Mouse (Mus musculus): ENCODE measurements around the gene Fbxo4.
A peak's percentile ranks its signal among the peaks of the same experiment; 100 is the strongest.

Gene Fbxo4

DNA sequence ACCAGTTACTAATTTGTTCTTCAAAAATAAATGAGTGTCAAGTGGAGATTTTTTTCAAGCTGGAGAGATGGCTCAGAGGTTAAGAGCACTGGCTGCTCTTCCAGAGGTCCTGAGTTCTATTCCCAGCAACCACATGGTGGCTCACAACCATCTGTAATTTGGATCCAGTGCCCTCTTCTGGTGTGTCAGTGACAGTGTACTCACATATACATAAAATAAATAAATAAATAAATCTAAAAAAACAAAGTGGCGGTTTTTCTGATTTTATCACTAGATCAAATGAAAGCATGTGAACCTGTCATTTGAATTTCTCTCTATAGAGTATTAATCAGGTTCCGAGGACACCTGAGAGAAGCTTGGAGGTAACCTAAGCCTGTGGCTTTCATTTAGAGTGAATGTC lies 1.1 kb downstream of the Fbxo4 start:
- DNase-seq, result no peak

DNA sequence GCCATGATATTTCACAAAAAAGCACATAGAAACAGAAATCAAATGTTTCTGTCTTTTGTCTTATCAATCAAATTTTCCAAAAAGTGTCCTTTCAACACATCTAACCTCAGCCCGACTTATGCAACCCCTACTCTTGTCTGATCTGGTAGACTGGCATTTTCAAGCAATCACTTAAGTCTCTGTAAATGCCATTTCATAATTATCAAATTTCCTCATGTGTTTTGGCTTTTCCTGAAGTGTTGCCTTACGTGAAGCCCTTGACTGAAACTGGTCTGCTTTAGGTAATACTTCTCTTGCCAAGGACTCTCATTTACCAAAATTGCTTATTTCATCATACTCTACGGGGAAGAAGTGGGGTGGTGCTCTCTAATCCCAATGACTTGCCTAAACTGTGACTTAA lies 6.1 kb downstream of the Fbxo4 start:
- no peak for DNase-seq

DNA sequence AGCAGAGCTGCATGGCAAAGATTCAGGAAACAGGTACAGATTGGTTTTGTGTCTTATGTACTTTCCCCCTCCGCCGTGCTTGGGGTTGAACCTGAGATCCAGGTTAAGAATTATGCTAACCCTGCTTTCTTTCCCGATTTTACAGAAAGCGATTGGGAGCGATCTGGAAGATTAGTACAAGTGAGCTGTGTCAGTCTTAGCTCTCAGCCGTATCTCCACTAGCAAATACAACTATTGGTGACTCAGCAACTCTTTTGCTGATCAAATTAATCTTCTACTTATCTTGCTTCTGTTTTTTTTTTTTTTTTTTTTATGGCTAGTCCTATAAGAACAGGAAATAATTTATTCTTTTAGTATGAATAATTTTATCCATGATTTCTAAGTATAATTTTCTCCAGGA lies 9.2 kb downstream of the Fbxo4 start:
- no peak for DNase-seq

DNA sequence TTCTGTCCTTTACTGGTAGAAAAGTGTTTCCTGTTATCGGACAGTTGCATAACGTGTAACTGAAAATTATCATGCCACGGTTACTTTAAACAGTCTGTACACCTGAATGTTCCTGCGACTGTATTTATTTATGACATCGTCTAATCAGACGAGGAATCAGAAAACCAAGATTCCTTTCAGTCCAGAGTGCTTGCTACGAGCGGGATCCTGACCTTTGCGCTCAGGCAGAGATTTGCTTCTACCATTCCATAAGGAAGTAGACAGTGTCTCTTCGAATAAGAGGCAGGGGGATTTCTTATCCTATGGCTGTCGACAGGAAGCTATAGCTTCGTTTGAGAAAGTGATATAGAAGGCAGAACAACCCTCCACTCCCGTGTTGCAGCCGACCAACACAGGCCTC lies 9.6 kb downstream of the Fbxo4 start:
- DNase-seq, result no peak

DNA sequence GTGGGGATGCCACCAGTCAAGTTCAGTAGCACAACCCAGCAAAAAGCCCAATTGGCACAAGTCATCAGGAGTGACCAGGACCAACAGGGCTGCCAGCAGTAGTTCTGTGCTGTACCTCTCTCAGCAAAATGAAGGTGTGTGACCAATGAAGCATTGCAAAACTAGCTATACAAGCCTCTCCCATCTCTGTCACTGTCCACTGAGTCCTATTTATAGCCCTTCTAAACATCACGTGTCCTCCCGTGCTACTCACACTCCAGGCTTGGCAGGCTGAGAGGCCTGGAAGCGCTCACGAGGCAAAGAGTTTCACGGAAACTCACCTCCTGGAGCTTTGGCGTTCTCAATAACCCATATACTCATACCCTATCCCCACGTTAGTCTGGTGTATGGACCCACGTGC lies 17.1 kb downstream of the Fbxo4 start:
- no peak for DNase-seq

DNA sequence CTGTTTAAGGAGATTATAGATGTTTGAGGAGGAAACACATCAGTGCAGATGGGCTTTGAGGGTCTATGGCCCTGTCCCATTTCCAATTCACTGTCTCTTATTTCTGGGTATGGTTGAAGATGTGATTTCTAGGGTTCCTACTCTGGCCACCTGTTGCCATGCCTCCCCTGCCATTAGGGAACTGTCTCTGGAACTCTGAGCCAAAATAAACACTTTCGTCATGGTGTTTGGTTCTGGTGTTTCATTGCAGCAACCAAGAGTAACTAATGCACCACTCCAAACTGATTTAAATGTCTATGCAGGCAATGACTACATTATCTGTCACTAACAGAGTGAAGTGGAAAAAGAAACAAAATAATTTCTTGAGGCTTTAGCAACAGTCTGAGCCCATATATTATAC lies 19.3 kb downstream of the Fbxo4 start:
- DNase-seq, result no peak

DNA sequence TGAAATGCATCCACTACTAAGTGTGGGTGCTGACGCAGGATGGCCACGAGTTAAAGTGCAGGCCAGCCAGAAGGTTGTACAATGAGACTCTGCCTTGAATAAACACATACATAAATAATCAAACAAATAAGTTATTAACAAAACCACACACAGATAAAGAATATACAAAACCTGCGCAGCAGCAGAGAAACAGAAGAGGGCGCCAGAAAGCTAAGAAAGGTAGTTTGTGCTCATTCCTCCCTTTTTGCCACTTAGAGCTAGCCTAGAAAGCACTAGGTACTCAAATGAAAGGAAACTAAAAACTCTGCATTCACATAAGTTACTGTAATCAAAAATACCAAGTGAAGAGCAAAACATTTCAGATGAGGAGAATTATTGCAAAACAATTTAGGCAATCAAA lies 21.4 kb downstream of the Fbxo4 start:
- DNase-seq, result peak; percentile 36

DNA sequence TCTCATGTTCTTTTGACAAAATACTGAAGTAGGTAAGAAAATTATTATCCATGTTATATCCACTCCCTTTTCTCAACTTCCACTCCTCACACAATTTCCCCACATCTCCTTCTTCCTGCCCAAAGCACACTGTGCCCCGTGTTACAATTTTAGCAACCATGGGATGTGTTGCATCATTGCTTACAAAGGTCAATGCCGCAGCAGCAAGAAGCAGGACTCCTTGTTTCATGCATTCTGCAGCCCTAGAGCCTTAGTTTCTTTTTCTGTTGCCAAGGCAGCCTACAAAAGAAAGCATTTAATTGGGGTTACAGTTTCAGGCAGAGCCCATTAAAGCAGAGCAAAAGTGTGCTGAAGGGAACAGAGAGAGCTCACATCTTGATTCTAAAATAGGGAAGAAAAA lies 24.4 kb downstream of the Fbxo4 start:
- no peak for DNase-seq

DNA sequence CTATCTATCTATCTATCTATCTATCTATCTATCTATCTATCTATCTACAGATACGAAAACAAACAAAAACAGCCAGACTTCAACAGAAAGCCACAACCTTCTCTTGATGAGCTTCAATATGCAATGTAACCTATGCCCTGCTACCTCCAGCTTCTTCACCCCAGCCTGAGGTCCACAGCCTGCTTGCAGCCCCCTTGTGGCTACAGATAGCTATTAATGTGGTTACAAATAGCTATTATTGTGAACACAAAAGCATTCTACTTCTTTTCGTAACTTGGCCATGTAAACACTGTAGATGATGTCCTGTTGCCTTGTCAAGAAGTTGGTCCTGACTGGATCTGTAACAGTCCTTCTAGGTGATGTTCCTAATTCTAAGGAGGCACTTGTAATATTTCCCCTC lies 41.2 kb downstream of the Fbxo4 start:
- DNase-seq, result no peak

DNA sequence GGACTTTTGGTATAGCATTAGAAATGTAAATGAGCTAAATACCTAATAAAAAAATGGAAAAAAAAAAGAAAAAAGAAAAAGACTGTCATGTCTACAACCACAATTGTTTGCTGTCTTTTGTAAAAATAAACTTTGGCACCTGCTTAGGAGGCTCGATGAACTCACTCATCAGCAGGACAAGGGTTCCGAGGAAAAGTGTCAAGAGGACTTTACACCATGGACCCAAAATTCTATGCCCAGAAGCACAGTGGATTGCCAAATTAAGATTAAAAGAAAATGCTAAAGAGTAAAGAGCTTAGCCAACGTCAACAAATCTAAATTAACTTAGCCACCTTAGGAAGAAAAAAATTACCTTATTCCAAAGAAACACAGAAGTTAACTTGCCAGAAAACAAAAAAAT lies 43.3 kb downstream of the Fbxo4 start:
- no peak for DNase-seq

DNA sequence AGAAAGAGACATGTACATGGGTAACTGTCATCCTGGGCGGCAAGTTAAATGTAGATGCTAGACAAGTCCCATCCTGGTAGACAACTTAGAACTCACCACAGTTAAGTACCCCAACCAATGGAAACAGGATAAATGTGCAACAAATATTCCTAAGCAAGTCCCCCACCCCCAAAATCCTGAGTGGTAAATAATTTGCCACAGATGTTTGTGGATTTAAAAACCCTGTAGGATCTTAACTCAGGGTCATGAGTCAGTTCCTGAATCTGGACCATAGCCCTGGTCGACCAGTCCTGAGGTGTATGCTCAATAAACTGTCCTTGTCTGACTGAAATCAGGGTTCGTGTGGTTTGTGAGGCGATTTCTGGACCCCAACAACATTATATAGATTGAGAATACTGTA lies 45.9 kb downstream of the Fbxo4 start:
- no peak for DNase-seq

DNA sequence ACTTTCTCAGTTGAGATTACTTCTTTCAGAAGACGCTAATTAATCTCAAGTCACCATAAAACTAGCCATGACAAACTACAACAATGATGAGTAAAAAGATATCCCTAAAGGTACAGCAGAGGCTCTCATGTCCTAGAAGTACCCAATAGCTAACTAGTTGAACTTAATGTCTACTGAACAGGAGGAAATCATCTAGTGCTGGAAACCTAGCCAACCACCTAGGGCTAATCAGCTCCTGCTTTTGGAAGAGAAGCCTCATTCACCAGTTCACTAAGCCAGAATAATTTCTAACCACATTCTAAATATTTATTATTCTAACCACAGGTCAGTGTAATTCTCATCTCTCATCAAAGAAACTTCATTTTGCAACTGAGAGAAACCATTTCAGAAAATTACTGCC lies 47.4 kb downstream of the Fbxo4 start:
- no peak for DNase-seq

Measured in right cerebral cortex, postnatal 14 days (tissue).